Mouse (Mus musculus) intestine, embryonic 14.5 days (tissue): ENCODE measurements around the gene Kcnip3. TPM values are rescaled to one million over a fixed set of nuclear protein-coding genes. Genes with fewer than 3 reads are reported as not detected.
A peak's percentile ranks its signal among the peaks of the same experiment; 100 is the strongest.

Source experiments
- ATAC-seq: fragments of 200-750 bp; cut with Nextera tagmentation; replicated peaks from 2 replicates; pipeline ENCODE4 v1.8.0; 2017; ENCODE audit warnings: low read depth, moderate number of reproducible peaks, moderate TSS enrichment, moderate library complexity; ENCODE audit not compliant: low FRiP score, low TSS enrichment
- DNase-seq: peaks from one replicate; pipeline ENCODE4 v3.0.0-alpha.2; 2018; ENCODE audit warnings: low spot score
- H3K27ac ChIP-seq: fragments of 300-500 bp; sonication (generic); 2 replicates; pipeline ENCODE4 v1.5.1; 2014; ENCODE audit warnings: low read depth, mild to moderate bottlenecking, control low read depth
- H3K27me3 ChIP-seq: fragments of 300-500 bp; sonication (generic); replicated peaks from 2 replicates; pipeline ENCODE4 v1.6.1; 2014; ENCODE audit warnings: low read length, control low read depth; ENCODE audit not compliant: control insufficient read depth, insufficient read depth
- H3K36me3 ChIP-seq: fragments of 300-500 bp; sonication (generic); 2 replicates; pipeline ENCODE4 v1.6.1; 2014; ENCODE audit warnings: low read length, control low read depth; ENCODE audit not compliant: control insufficient read depth, insufficient read depth
- H3K4me1 ChIP-seq: fragments of 300-500 bp; sonication (generic); replicated peaks from 2 replicates; pipeline ENCODE4 v1.6.1; 2014; ENCODE audit warnings: low read length, control low read depth, mixed read lengths; ENCODE audit not compliant: control insufficient read depth, insufficient read depth
- H3K4me2 ChIP-seq: fragments of 300-500 bp; sonication (generic); 2 replicates; pipeline ENCODE4 v1.6.1; 2014; ENCODE audit warnings: low read length
- H3K4me3 ChIP-seq: fragments of 300-500 bp; sonication (generic); 2 replicates; pipeline ENCODE4 v1.5.1; 2014; ENCODE audit warnings: low read depth, low read length, control low read depth, mixed read lengths
- H3K9ac ChIP-seq: fragments of 300-500 bp; sonication (generic); 2 replicates; pipeline ENCODE4 v1.6.1; 2014; ENCODE audit warnings: mild to moderate bottlenecking, low read length
- H3K9me3 ChIP-seq: fragments of 300-500 bp; sonication (generic); 2 replicates; pipeline ENCODE4 v1.6.1; 2016; ENCODE audit warnings: low read length, control low read depth; ENCODE audit not compliant: control insufficient read depth
- WGBS: fragments of 180-500 bp; shearing (Covaris S2); extraction: QIAGEN DNeasy Blood & Tissue Kit; methylation state at CpG from one replicate; pipeline ENCODE4 v1.1.7; 2014; 5-methylcytosine and 5-hydroxymethylcytosine counted together
- polyA plus RNA-seq: library from polyadenylated mRNA; unstranded; fragments of >200 nt; fragmentation: Nextera tagmentation; extraction: Ambion mirVana; gene quantifications from 2 replicates; pipeline ENCODE4 v1.2.1, GENCODE M21; 2014

The Kcnip3 gene
- polyA plus RNA-seq, 1 experiment from 2014 or later, result 7.6 TPM

GRCm38 (mm10) chr2:127471281-127471680 is 50.6 kb downstream of the Kcnip3 start:
- H3K4me2 ChIP-seq, result no peak overlapping the region
- ATAC-seq (no peak), DNase-seq (no peak)
- H3K9ac ChIP-seq, result no peak overlapping the region
- H3K27ac ChIP-seq, result no peak overlapping the region
- H3K4me1 ChIP-seq, result no peaks in the 10 kb centered on the region
- H3K9me3 ChIP-seq, result no peaks in the 10 kb centered on the region
- no peak overlapping the region for H3K4me3 ChIP-seq
- 86% methylated on average over 8 of the region's 8 CpGs for WGBS
- H3K36me3 ChIP-seq, result no peaks in the 10 kb centered on the region
- H3K27me3 ChIP-seq, result no peaks in the 10 kb centered on the region

GRCm38 (mm10) chr2:127470661-127471060 is 51.2 kb downstream of the Kcnip3 start:
- no peaks in the 10 kb centered on the region for H3K27me3 ChIP-seq
- no peak overlapping the region for H3K9ac ChIP-seq
- no peak overlapping the region for H3K4me3 ChIP-seq
- DNase-seq, result no peak
- H3K4me2 ChIP-seq, result no peak overlapping the region
- H3K9me3 ChIP-seq, result no peaks in the 10 kb centered on the region
- no peak for ATAC-seq
- H3K36me3 ChIP-seq, result no peaks in the 10 kb centered on the region
- no peaks in the 10 kb centered on the region for H3K4me1 ChIP-seq
- WGBS, result 78% methylated on average over 10 of the region's 10 CpGs
- H3K27ac ChIP-seq, result no peak overlapping the region

DNA sequence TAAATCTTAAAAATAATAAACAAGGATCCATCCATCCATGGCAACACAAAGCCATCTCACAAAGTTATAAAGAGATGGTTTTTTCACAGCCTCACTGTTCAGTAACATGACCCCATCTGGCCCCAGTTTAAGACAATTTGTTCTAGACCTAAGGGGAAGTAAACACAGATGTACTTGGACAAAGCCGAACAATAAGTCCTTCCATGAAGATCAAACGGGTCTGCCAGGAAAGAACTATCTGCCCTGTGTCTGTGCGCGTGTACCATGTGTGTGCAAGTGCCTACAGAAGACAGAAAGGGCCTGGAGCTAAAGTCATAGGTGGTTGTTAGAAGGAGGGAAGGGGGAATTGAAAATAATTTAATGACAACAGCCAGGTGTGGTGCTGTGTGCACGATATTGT is 51.7 kb downstream of the Kcnip3 start:
- DNase-seq, result no peak

DNA sequence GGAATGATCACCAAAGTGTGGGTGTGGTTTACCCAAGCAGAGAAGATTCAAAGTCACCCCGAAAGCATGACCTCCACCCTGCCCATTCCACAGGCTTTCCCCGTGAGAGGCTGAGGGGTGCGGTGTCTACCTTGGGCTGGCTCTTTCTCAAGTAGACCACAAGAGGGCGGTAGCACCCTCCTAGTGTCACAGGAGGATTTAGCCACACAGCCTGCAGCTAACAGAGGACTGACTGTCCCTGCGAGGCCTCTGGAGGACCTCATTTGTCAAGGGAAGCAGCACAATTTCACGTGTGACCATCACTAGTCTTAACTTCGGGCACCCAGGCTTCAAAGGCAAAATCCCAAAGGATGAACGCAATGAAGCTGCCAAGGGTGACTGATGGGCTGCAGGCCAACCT is 59.6 kb downstream of the Kcnip3 start:
- Histone ChIP-seq H3K36me3 (no peaks in the 10 kb centered on the region), H3K27me3 (no peaks in the 10 kb centered on the region), H3K9ac (no peak overlapping the region), H3K4me1 (no peaks in the 10 kb centered on the region), H3K27ac (no peak overlapping the region), H3K4me2 (no peak overlapping the region), H3K9me3 (no peaks in the 10 kb centered on the region), H3K4me3 (no peak overlapping the region)
- ATAC-seq (peak; percentile 80; the same call in 1 of the 2 replicates), DNase-seq (peak; percentile 66)
- 12% methylated on average over 8 of the region's 8 CpGs for WGBS

More for the DNA sequence above, 51.7 kb downstream of the Kcnip3 start:
- Histone ChIP-seq H3K4me3 (no peak overlapping the region), H3K36me3 (no peaks in the 10 kb centered on the region), H3K9ac (no peak overlapping the region), H3K27ac (no peak overlapping the region), H3K9me3 (no peaks in the 10 kb centered on the region), H3K4me1 (no peaks in the 10 kb centered on the region), H3K4me2 (no peak overlapping the region), H3K27me3 (no peaks in the 10 kb centered on the region)
- no peak for ATAC-seq
- WGBS, result 84% methylated on average over 5 of the region's 5 CpGs

- 39% methylated on average over 9 of the region's 9 CpGs for WGBS
- Histone ChIP-seq H3K4me3 (no peak overlapping the region), H3K9ac (no peak overlapping the region), H3K27me3 (no peaks in the 10 kb centered on the region), H3K4me2 (no peak overlapping the region), H3K9me3 (no peaks in the 10 kb centered on the region), H3K27ac (no peak overlapping the region), H3K4me1 (no peaks in the 10 kb centered on the region), H3K36me3 (no peaks in the 10 kb centered on the region)
- ATAC-seq, result no peak
- DNase-seq, result no peak
These were observed 60.5 kb downstream of the Kcnip3 start for GRCm38 (mm10) chr2:127461351-127461750.

GRCm38 (mm10) chr2:127459341-127459740 is 62.6 kb downstream of the Kcnip3 start:
- no peaks in the 10 kb centered on the region for H3K27me3 ChIP-seq
- H3K9ac ChIP-seq, result no peak overlapping the region
- H3K27ac ChIP-seq, result no peak overlapping the region
- ATAC-seq (no peak), DNase-seq (no peak)
- H3K4me2 ChIP-seq, result no peak overlapping the region
- H3K36me3 ChIP-seq, result no peaks in the 10 kb centered on the region
- H3K4me1 ChIP-seq, result no peaks in the 10 kb centered on the region
- H3K4me3 ChIP-seq, result no peak overlapping the region
- H3K9me3 ChIP-seq, result no peaks in the 10 kb centered on the region
- WGBS, result 75% methylated on average over 2 of the region's 2 CpGs

GRCm38 (mm10) chr2:127453764-127454163 is 68.1 kb downstream of the Kcnip3 start:
- Histone ChIP-seq H3K27me3 (0 out of 2 replicates have a peak, but pooled peaks cover 4% of the 10 kb centered on the region), H3K4me2 (no peak overlapping the region), H3K36me3 (no peaks in the 10 kb centered on the region), H3K9ac (no peak overlapping the region), H3K9me3 (no peaks in the 10 kb centered on the region), H3K4me3 (no peak overlapping the region), H3K4me1 (no peaks in the 10 kb centered on the region), H3K27ac (no peak overlapping the region)
- DNase-seq (peak; percentile 88), ATAC-seq (no peak)
- WGBS, result 5% methylated on average over 5 of the region's 5 CpGs

DNA sequence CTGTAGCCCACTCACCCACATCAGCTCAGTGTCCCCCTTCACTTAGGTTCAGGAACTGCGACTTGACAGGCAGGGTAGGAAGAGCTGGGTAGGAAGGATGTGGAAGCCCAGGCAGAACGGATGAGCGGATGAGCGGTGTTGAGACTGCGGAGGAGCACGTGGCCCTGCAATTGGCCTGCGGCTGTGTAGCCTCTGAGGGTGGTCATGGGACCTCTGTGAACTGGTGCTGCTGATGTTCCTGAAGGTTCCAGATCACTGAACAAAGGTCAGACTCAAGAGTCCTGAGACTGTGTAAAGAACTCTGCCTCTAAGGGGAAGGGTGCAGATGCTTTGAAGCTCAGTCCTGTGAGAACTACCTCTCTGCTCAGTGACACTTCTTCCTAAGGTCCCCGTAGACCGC is 68.8 kb downstream of the Kcnip3 start:
- Histone ChIP-seq H3K4me3 (no peak overlapping the region), H3K27ac (no peak overlapping the region), H3K36me3 (no peaks in the 10 kb centered on the region), H3K9me3 (no peaks in the 10 kb centered on the region), H3K9ac (no peak overlapping the region), H3K4me2 (no peak overlapping the region), H3K4me1 (no peaks in the 10 kb centered on the region), H3K27me3 (0 out of 2 replicates have a peak, but pooled peaks cover 4% of the 10 kb centered on the region)
- 79% methylated on average over 9 of the region's 9 CpGs for WGBS
- DNase-seq, result no peak
- no peak for ATAC-seq

DNA sequence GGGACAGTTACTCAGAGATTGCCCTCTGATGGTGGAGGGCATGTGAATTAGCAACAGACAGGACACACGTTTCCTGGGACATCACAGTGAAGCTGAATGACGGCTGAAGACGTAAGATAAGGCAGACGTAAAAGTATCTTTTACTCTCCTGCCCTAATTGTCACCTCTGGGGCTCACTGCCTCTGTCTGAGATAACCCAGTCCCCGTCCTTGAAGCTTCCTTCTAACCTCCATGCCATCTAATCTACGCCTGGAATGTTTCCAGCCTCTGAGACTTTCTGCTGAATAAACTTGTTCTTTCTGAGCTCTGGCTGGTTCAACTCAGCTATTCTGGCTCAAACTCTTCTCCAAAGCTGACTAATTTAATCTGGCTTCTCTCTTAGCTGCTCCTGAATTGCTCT is 70.1 kb downstream of the Kcnip3 start:
- WGBS, result 10% methylated on average over 6 of the region's 6 CpGs
- no peak for DNase-seq
- H3K27me3 ChIP-seq, result 0 out of 2 replicates have a peak, but pooled peaks cover 4% of the 10 kb centered on the region

More for the DNA sequence above, 70.1 kb downstream of the Kcnip3 start:
- Histone ChIP-seq H3K9ac (no peak overlapping the region), H3K4me1 (no peaks in the 10 kb centered on the region), H3K27ac (no peak overlapping the region), H3K9me3 (no peaks in the 10 kb centered on the region), H3K36me3 (no peaks in the 10 kb centered on the region), H3K4me2 (no peak overlapping the region), H3K4me3 (no peak overlapping the region)
- no peak for ATAC-seq
